Mouse (Mus musculus): ENCODE results near the gene Pcp4l1. TPM values are rescaled to one million over a fixed set of nuclear protein-coding genes. Genes with fewer than 3 reads are reported as not detected.
"Not testable (repeated sequence)": the region's sequence is repeated elsewhere in the genome, so short reads cannot be mapped to it uniquely, and the experiment has no call there.

Pcp4l1 gene
- 5.0 and 5.9 TPM in 2 replicates for polyA plus RNA-seq (2015; fragmentation: Nextera tagmentation; extraction: Ambion mirVana)

DNA sequence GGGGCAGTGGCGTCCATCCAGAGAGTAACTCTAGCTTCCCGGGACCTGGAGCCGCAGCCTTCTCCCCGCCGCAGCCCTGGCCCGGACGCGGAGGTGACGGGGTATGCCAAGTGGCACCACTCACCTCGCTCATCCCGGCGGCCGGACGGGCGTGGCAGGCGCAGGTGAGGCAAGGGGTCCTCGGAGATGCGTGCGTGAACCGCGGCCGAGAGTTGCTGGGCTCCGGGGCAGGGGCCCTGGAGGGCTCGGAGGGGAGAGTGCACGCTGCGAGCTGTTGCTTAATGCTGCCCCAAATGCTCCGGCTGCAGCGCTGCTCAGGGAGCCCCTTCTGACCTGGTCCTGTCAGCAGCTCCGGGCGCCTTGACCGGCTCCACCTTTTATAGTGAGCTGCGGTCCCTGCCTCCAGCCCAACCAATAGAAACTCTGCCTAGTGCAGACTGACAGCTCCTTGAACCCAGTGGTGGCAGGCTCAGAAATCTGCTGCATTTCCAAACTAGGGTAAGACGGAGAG lies at the start of gene Pcp4l1:
Gene Pcp4l1 (minus strand): TSS at position 382 of the 511 bp plus-strand sequence.
- Histone ChIP-seq H3K4me2 (peak within 1 kb of the TSS; percentile 78), H3K4me3 (peak within 1 kb of the TSS; percentile 47), H3K36me3 (no peaks in the 10 kb centered on the region), H3K9ac (0 out of 2 replicates have a peak within 1 kb of the TSS, but pooled peaks have one; percentile 1), H3K9me3 (no peaks in the 10 kb centered on the region), H3K27me3 (peaks cover 71% of the 10 kb centered on the region), H3K27ac (no peak within 1 kb of the TSS), H3K4me1 (peaks cover 14% of the 10 kb centered on the region)
- ATAC-seq (ENCODE audit: borderline replicate concordance, extremely low read depth, low FRiP score, low TSS enrichment): peak; percentile 90; the same call in 1 of the 2 replicates
- WGBS: under 1% methylated on average over 33 of the region's 33 CpGs

DNA sequence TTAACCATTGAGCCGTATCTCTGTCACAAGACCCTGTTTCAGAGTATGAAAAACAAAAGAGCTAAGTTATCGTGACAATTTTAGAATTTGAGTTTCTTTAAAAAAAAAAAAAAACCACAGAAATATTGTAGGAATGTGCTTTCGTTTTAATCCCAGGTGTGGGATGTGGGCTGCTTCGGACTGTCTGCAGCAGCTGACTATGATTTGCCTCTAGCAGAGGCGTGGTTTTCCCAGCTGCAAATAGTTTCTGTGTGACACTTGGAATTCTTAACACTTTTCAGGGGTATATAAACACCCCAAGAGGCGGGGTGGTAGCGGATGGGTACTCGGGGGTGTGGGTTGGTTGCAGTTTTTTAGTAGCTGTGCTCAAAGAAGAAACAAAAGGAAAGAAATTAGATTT lies 49.3 kb upstream of the Pcp4l1 start:
- Histone ChIP-seq H3K9ac (no peak overlapping the region), H3K4me2 (0 out of 2 replicates have a peak overlapping the region, but pooled peaks have one; percentile 75), H3K4me3 (no peak overlapping the region), H3K27ac (no peak overlapping the region), H3K4me1 (peaks cover 41% of the 10 kb centered on the region), H3K9me3 (no peaks in the 10 kb centered on the region), H3K27me3 (no peaks in the 10 kb centered on the region), H3K36me3 (peaks cover 42% of the 10 kb centered on the region)
- ATAC-seq (ENCODE audit: borderline replicate concordance, extremely low read depth, low FRiP score, low TSS enrichment): no peak
- WGBS: 76% methylated on average over 8 of the region's 8 CpGs

DNA sequence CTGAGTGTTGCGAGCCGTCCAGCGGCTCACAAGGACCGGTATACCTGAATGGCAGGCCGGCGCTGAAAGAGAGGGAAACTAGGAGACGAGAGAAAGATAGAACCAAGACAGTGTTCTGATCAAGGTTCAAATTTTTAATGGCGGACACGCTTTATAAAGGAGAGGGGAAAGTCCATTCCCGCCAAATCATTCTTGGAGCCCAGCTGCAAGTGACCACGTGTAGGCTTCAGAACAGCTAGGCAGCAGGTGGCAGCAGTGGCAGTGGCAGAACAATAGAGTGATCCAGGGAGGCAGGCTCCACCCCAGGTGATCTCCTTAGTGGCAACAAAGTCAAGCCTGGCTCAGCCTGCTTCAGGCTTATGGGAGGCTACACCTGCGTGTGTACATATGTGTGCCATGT lies 45.9 kb upstream of the Pcp4l1 start:
- H3K36me3 ChIP-seq: peaks cover 73% of the 10 kb centered on the region
- H3K9ac ChIP-seq; H3K27ac ChIP-seq; H3K4me3 ChIP-seq; H3K4me2 ChIP-seq; ATAC-seq (ENCODE audit: borderline replicate concordance, extremely low read depth, low FRiP score, low TSS enrichment); H3K9me3 ChIP-seq; H3K27me3 ChIP-seq: not testable (repeated sequence)
- WGBS: 83% methylated on average over 12 of the region's 12 CpGs
- peaks cover 13% of the 10 kb centered on the region for H3K4me1 ChIP-seq

DNA sequence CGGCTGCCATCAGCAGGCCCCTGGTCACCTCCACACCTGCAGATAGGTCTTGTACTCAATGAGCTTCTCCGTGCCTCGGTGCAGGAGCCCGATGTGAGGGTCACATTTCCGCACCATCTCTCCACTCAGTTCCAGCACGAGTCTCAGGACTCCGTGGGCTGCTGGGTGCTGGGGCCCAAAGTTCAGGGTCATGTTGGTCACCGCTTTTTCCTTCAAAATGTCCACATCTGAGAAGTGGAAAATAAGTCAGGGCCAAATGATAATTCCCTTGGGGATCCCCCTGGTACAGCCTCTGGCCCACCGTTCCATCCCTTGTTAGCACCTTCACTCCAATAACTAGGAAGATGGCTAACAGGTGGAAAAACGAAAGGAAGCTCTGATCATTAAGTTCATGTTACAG lies 44.8 kb upstream of the Pcp4l1 start:
- H3K4me3 ChIP-seq: no peak overlapping the region
- no peak for ATAC-seq (ENCODE audit: borderline replicate concordance, extremely low read depth, low FRiP score, low TSS enrichment)
- H3K9ac ChIP-seq: no peak overlapping the region
- no peak overlapping the region for H3K4me2 ChIP-seq
- WGBS: 88% methylated on average over 10 of the region's 10 CpGs
- H3K9me3 ChIP-seq: no peaks in the 10 kb centered on the region
- no peaks in the 10 kb centered on the region for H3K27me3 ChIP-seq
- H3K36me3 ChIP-seq: peaks cover 83% of the 10 kb centered on the region
- H3K27ac ChIP-seq: no peak overlapping the region
- H3K4me1 ChIP-seq: peaks cover 7% of the 10 kb centered on the region

DNA sequence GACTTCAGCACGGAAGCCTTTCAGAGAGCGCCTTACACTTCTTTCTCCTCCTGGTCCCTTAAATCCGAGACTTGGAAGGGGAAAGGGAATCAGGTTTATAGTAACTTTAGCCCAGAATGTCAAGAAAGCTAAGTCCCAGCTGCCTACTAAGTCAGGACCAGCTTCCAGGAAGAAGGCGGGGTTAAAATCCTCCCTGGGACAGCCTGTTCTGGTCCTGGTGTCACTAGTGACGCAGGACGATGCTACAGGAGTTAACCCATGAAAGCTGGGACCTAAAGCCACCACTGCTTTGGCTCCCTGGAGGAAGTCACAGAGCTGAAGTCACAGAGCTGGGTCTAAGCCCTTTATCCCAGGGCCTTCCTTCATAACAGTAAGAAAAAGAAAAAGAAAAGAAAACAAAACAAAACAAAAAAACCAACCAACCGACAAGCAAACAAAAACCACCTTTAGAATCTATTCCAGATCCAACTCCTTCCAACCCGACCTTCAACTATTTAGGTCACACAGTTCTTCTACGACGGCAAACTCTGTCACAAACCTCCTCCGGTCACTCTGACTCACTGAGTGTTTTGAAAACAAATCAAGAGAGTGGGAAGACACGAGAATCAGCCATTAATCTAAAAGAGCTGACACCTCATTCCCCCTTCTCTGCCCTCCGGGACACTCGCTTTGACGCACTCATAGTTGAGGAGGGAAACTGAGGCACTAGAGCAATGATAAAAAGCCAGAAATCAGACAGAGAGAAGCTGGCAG lies 44.1 kb upstream of the Pcp4l1 start:
- Histone ChIP-seq H3K4me2 (no peak overlapping the region), H3K9me3 (no peaks in the 10 kb centered on the region), H3K4me1 (no peaks in the 10 kb centered on the region), H3K27me3 (no peaks in the 10 kb centered on the region), H3K36me3 (peaks cover 90% of the 10 kb centered on the region), H3K27ac (no peak overlapping the region), H3K9ac (no peak overlapping the region), H3K4me3 (no peak overlapping the region)
- ATAC-seq (ENCODE audit: borderline replicate concordance, extremely low read depth, low FRiP score, low TSS enrichment): no peak
- 63% methylated on average over 15 of the region's 15 CpGs for WGBS

DNA sequence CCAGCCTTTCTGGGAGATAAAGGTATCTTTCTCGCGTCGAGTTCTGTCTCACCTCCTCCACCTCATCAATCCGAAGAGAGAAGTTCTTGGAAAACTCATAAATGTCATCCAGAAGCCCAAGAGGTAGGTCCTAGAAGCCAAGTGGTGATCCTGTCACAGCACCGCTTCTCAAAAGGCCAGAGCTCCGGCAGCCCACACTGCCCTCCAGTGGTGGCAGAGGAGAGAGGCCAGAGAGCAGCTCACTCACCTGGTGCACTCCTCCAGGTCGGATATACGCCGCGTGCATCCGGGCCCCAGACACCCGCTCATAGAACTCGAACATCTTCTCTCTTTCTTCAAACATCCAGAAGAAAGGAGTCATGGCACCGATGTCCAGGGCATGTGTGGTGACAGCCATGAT lies 42.4 kb upstream of the Pcp4l1 start:
- 67% methylated on average over 14 of the region's 14 CpGs for WGBS
- no peaks in the 10 kb centered on the region for H3K9me3 ChIP-seq
- no peak for ATAC-seq (ENCODE audit: borderline replicate concordance, extremely low read depth, low FRiP score, low TSS enrichment)
- no peaks in the 10 kb centered on the region for H3K4me1 ChIP-seq
- no peak overlapping the region for H3K9ac ChIP-seq
- no peak overlapping the region for H3K4me2 ChIP-seq
- peaks cover 92% of the 10 kb centered on the region for H3K36me3 ChIP-seq
- no peak overlapping the region for H3K27ac ChIP-seq
- H3K4me3 ChIP-seq: no peak overlapping the region
- no peaks in the 10 kb centered on the region for H3K27me3 ChIP-seq

DNA sequence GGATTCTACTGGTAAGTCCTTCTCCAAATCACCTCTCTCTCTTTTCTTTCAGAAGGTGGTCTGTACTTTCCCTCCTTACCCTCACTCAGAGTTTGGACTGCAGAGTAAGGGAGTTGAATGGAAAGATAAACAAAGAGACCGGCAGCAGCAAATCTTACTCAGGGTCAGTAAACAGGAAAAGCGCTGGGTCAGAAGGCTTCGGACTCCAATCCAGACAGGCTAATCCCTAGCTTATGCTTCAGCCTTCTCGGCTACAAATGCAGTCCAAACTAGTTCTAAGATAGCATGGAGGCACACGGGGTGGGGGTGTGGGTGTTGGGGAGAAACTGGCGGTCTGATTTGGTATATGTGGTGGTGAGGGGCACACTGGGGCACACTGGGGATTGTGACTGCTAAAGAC lies 41.4 kb upstream of the Pcp4l1 start:
- H3K36me3 ChIP-seq: peaks cover 82% of the 10 kb centered on the region
- H3K27ac ChIP-seq: no peak overlapping the region
- H3K4me3 ChIP-seq: no peak overlapping the region
- no peaks in the 10 kb centered on the region for H3K27me3 ChIP-seq
- no peak overlapping the region for H3K9ac ChIP-seq
- no peak for ATAC-seq (ENCODE audit: borderline replicate concordance, extremely low read depth, low FRiP score, low TSS enrichment)
- no peaks in the 10 kb centered on the region for H3K9me3 ChIP-seq
- no peaks in the 10 kb centered on the region for H3K4me1 ChIP-seq
- H3K4me2 ChIP-seq: no peak overlapping the region
- 66% methylated on average over 6 of the region's 6 CpGs for WGBS

DNA sequence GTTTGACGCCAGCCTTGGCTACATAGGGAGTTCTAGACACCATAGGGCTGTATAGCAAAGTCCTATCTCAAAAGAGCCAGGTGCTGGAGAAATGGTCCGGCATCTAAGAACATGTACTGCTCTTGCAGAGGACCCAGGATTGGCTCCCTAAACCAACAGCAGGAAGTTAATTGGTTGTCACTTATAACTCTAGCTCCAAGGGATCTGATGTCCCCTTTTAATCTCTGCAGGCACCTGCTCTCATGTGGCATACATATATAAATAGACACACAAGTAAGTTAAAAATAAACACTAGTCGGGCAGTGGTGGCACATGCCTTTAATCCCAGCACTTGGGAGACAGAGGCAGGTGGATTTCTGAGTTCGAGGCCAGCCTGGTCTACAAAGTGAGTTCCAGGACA lies 39.7 kb upstream of the Pcp4l1 start:
- H3K9me3 ChIP-seq: no peaks in the 10 kb centered on the region
- H3K4me3 ChIP-seq: no peak overlapping the region
- 77% methylated on average over 4 of the region's 4 CpGs for WGBS
- H3K4me1 ChIP-seq: no peaks in the 10 kb centered on the region
- no peak overlapping the region for H3K4me2 ChIP-seq
- peaks cover 68% of the 10 kb centered on the region for H3K36me3 ChIP-seq
- H3K27me3 ChIP-seq: no peaks in the 10 kb centered on the region
- H3K27ac ChIP-seq: no peak overlapping the region
- H3K9ac ChIP-seq: no peak overlapping the region
- no peak for ATAC-seq (ENCODE audit: borderline replicate concordance, extremely low read depth, low FRiP score, low TSS enrichment)

DNA sequence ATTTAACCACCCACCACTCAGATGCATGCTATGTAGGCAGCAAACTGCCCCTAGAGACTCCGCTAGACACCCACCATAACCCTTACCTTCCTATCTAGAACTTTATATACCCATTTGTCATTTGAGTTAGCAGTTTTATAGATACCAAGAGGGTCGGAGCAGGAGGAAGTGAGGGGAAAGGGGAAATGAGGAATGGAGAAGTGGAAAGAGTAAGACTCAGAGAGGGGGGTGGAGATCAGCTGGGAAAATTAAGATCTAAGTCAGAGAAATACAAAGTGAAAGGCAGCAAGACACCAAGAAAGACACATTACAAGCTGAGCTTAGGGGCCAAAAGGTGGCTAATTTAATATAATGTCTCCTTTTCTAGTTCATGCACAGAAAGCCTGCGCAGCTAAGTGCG lies 38.5 kb upstream of the Pcp4l1 start:
- no peak overlapping the region for H3K9ac ChIP-seq

DNA sequence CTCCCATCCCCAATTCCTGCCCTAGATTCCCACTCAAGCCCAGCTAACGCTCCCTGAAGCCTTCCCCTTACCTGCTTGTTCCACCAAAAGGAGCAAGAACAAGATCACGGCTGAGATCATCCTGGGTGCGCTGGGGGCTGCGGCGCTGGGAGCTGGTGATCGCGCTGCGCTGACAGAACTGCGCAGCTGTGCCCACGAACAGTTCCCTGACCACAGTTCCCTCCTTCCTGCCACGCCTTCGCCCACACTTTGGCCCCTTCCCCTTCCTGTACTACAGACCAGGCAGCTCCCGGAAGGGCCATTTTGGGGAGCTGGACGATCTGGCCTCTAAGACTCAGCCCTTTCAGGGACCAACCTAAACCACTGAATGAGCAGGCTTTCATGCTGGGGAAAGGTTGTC lies 38.1 kb upstream of the Pcp4l1 start, which contains the start of gene Fcer1g:
Gene Fcer1g (minus strand): TSS at position 240 of the 400 bp plus-strand sequence.
- peak within 1 kb of the TSS; percentile 1; the same call in 1 of the 2 replicates for H3K27ac ChIP-seq
- H3K36me3 ChIP-seq: peaks cover 54% of the 10 kb centered on the region
- no peak within 1 kb of the TSS for H3K9ac ChIP-seq
- no peaks in the 10 kb centered on the region for H3K27me3 ChIP-seq
- H3K4me3 ChIP-seq: no peak within 1 kb of the TSS
- 80% methylated on average over 14 of the region's 14 CpGs for WGBS
- H3K9me3 ChIP-seq: no peaks in the 10 kb centered on the region
- no peak for ATAC-seq (ENCODE audit: borderline replicate concordance, extremely low read depth, low FRiP score, low TSS enrichment)
- no peaks in the 10 kb centered on the region for H3K4me1 ChIP-seq
- no peak within 1 kb of the TSS for H3K4me2 ChIP-seq

More for the DNA sequence above, 38.5 kb upstream of the Pcp4l1 start:
- Histone ChIP-seq H3K4me2 (no peak overlapping the region), H3K27me3 (no peaks in the 10 kb centered on the region), H3K36me3 (peaks cover 57% of the 10 kb centered on the region), H3K9me3 (no peaks in the 10 kb centered on the region), H3K27ac (no peak overlapping the region), H3K4me3 (no peak overlapping the region), H3K4me1 (no peaks in the 10 kb centered on the region)
- 84% methylated on average over 4 of the region's 4 CpGs for WGBS
- ATAC-seq (ENCODE audit: borderline replicate concordance, extremely low read depth, low FRiP score, low TSS enrichment): no peak

DNA sequence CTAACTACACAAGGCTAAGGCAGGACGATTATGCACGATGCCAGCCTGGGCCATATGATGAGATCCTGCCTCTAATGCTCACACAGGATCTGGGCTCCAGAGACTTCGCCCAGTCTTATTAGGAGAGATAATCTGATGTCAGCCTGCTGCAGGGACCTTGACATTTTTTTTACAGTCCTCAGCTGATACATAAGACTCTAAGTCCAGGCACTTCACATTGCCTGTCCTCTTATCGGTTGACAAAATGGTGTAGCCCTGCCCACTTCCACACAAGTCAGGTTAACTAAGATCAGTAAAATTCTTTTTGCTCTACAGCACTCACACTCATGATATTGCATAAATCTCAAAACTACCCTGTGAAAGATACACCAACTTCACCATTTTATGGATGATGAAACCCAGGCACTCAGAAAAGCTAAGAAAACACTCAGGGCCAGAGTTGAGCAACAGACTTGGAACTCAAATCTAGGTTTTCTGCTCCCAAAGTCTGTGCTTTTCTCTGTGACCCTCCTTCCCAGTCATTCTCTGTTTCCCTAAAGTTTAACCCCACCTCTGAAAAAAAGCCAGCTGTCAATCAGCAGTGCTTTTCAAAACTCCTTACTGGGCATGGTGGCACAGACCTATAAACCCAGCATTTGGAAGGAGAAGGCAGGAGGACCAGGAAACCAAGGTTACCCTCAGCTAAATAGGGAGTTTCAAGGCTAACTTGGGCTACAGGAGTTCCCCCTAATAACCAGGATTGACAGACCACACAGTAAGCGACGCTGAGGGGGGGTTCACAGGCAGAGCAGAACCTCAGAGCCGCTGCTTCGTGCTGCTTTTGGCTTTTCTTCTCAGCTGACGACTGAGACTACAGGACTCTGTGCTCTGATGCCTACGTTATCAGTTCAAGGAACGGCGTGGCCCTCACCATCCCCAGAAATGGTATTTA lies 37.0 kb upstream of the Pcp4l1 start:
- Histone ChIP-seq H3K4me3 (no peak overlapping the region), H3K9me3 (no peaks in the 10 kb centered on the region), H3K27ac (peak overlapping the region; percentile 1; the same call in 1 of the 2 replicates), H3K4me1 (no peaks in the 10 kb centered on the region), H3K36me3 (peaks cover 44% of the 10 kb centered on the region), H3K4me2 (no peak overlapping the region), H3K27me3 (no peaks in the 10 kb centered on the region), H3K9ac (no peak overlapping the region)
- no peak for ATAC-seq (ENCODE audit: borderline replicate concordance, extremely low read depth, low FRiP score, low TSS enrichment)
- 75% methylated on average over 12 of the region's 12 CpGs for WGBS

Data from lung, embryonic 15.5 days (tissue).